Mouse (Mus musculus): ENCODE data around the gene Slc25a47. TPM values are rescaled to one million over a fixed set of nuclear protein-coding genes. Genes with fewer than 3 reads are reported as not detected.

The Slc25a47 gene
- polyA plus RNA-seq (2014; fragmentation: Nextera tagmentation; extraction: Ambion mirVana), result 10.0 and 12.2 TPM in 2 replicates

DNA sequence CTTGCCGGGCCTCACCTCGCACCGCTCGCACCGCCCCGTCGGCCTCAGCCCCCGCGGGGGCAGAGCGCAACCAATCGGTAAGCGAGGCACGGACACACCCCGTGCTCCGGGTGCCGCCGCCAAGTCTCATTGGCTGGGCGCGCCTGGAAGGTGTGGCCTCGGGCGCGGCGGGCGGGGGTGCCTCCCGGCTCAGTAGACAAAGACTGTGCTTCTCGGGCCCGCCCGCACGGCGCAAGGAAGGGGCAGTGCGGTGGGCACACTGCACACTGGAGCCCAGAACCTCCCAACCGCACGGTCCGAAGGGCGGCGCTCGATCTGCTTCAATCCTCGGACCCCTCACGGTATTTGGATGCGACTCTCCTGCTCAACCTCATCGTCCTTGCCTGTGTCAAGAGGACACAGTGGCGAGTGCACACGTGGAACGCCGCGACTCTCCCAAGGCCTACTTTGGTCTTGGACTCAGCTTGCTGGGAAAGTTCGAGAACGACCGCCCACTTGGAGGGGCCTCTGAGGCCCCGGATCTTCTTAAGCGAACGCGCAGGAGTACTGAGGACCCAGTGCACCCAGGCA, at the start of gene Slc25a47, which contains the start of gene Slc25a29:
Slc25a47 (plus strand) TSS at position 207 of the 570 bp plus-strand sequence.
Slc25a29 (minus strand) TSS at position 44 of the 570 bp plus-strand sequence.
- Histone ChIP-seq H3K4me1 (replicated peaks; ENCODE audit: control insufficient read depth, insufficient read depth, low read length) (peaks cover 20% of the 10 kb centered on the region; the same call in 1 of the 2 replicates), H3K36me3 (ENCODE audit: control insufficient read depth, insufficient read depth, low read length) (no peaks in the 10 kb centered on the region; the same call in 1 of the 2 replicates), H3K4me2 (ENCODE audit: low read depth, low read length, severe bottlenecking) (peak within 1 kb of the TSS; percentile 97), H3K27ac (ENCODE audit: low read depth, low read length) (peak within 1 kb of the TSS; percentile 68), H3K27me3 (ENCODE audit: control insufficient read depth, insufficient read depth, low read length) (no peaks in the 10 kb centered on the region), H3K9me3 (ENCODE audit: control insufficient read depth, low read length) (no peaks in the 10 kb centered on the region), H3K9ac (ENCODE audit: low read length) (peak within 1 kb of the TSS; percentile 77), H3K4me3 (ENCODE audit: low read depth, low read length) (peak within 1 kb of the TSS; percentile 63)
- WGBS, result under 1% methylated on average over 52 of the region's 53 CpGs
- DNase-seq (ENCODE audit: low spot score) (peak; percentile 99), ATAC-seq (replicated peaks; ENCODE audit: low FRiP score) (peak; percentile 99)

DNA sequence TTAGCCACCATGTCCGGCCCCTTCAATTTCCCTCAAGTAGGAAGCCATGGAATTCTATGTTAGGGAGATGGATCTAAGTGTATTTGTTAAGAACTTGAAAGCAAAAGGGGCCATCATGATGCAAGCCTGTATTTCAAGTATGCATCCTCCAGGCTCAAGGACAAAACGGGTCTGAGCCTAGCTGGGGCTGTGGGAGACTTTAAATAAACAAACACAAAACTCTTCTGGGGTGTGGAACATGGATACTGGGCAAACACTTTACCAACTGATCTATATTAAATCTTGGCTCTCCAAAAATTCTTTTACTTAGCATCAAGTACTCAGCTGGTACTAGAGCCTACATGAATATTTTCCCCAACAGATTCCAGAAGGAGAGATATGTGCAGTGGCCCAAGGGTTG, 48.5 kb upstream of the Slc25a47 start:
- no peak overlapping the region for H3K27ac ChIP-seq (ENCODE audit: low read depth, low read length)
- peaks cover 2% of the 10 kb centered on the region; the same call in 1 of the 2 replicates for H3K9me3 ChIP-seq (ENCODE audit: control insufficient read depth, low read length)
- ATAC-seq (replicated peaks; ENCODE audit: low FRiP score), result no peak
- H3K36me3 ChIP-seq (ENCODE audit: control insufficient read depth, insufficient read depth, low read length), result no peaks in the 10 kb centered on the region; the same call in 1 of the 2 replicates
- no peak overlapping the region for H3K4me2 ChIP-seq (ENCODE audit: low read depth, low read length, severe bottlenecking)
- H3K4me3 ChIP-seq (ENCODE audit: low read depth, low read length), result no peak overlapping the region
- no peak overlapping the region for H3K9ac ChIP-seq (ENCODE audit: low read length)
- no peaks in the 10 kb centered on the region for H3K27me3 ChIP-seq (ENCODE audit: control insufficient read depth, insufficient read depth, low read length)
- 96% methylated on average over 2 of the region's 2 CpGs for whole genome bisulfite sequencing
- DNase-seq (ENCODE audit: low spot score), result no peak
- H3K4me1 ChIP-seq (replicated peaks; ENCODE audit: control insufficient read depth, insufficient read depth, low read length), result peaks cover 4% of the 10 kb centered on the region; the same call in 1 of the 2 replicates

DNA sequence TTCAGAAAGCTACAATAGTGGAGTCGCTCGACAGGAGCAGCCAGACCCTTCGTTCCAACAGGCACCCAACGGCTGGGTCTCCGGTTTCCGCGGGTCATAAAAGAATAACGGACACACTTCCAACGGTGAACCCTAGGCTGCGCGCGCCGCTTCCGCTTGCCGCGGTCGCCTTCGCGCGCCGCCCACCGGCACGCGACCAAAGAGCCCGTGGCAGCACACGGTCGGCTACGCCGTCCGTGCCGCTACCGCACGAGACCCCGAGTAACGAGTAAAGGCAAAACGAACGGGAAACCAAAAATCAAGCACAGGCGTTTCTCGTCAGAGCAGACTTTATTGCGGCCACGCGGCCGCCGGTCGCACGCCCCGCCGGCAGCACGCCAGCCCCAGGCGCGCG, 43.7 kb upstream of the Slc25a47 start:
- Histone ChIP-seq H3K27ac (ENCODE audit: low read depth, low read length) (peak overlapping the region; percentile 97), H3K4me1 (replicated peaks; ENCODE audit: control insufficient read depth, insufficient read depth, low read length) (peaks cover 6% of the 10 kb centered on the region; the same call in 1 of the 2 replicates), H3K4me2 (ENCODE audit: low read depth, low read length, severe bottlenecking) (peak overlapping the region; percentile 49), H3K27me3 (ENCODE audit: control insufficient read depth, insufficient read depth, low read length) (no peaks in the 10 kb centered on the region), H3K36me3 (ENCODE audit: control insufficient read depth, insufficient read depth, low read length) (no peaks in the 10 kb centered on the region), H3K9ac (ENCODE audit: low read length) (peak overlapping the region; percentile 89), H3K9me3 (ENCODE audit: control insufficient read depth, low read length) (no peaks in the 10 kb centered on the region), H3K4me3 (ENCODE audit: low read depth, low read length) (peak overlapping the region; percentile 100)
- DNase-seq (ENCODE audit: low spot score), result peak; percentile 89
- peak; percentile 53 for ATAC-seq (replicated peaks; ENCODE audit: low FRiP score)
- WGBS, result under 1% methylated on average over 47 of the region's 52 CpGs

GRCm38 (mm10) chr12:108792546-108793452, 43.0 kb upstream of the Slc25a47 start, which contains the start of gene Yy1:
Gene Yy1, plus strand, starts transcription at chr12:108792973.
- Histone ChIP-seq H3K36me3 (ENCODE audit: control insufficient read depth, insufficient read depth, low read length) (no peaks in the 10 kb centered on the region), H3K9ac (ENCODE audit: low read length) (peak within 1 kb of the TSS; percentile 89), H3K4me1 (replicated peaks; ENCODE audit: control insufficient read depth, insufficient read depth, low read length) (peaks cover 6% of the 10 kb centered on the region; the same call in 1 of the 2 replicates), H3K4me3 (ENCODE audit: low read depth, low read length) (peak within 1 kb of the TSS; percentile 100), H3K27me3 (ENCODE audit: control insufficient read depth, insufficient read depth, low read length) (no peaks in the 10 kb centered on the region), H3K9me3 (ENCODE audit: control insufficient read depth, low read length) (no peaks in the 10 kb centered on the region), H3K4me2 (ENCODE audit: low read depth, low read length, severe bottlenecking) (peak within 1 kb of the TSS; percentile 53), H3K27ac (ENCODE audit: low read depth, low read length) (peak within 1 kb of the TSS; percentile 97)
- WGBS, result under 1% methylated on average over 89 of the region's 127 CpGs
- peak; percentile 100 for DNase-seq (ENCODE audit: low spot score)
- peak; percentile 93 for ATAC-seq (replicated peaks; ENCODE audit: low FRiP score)

DNA sequence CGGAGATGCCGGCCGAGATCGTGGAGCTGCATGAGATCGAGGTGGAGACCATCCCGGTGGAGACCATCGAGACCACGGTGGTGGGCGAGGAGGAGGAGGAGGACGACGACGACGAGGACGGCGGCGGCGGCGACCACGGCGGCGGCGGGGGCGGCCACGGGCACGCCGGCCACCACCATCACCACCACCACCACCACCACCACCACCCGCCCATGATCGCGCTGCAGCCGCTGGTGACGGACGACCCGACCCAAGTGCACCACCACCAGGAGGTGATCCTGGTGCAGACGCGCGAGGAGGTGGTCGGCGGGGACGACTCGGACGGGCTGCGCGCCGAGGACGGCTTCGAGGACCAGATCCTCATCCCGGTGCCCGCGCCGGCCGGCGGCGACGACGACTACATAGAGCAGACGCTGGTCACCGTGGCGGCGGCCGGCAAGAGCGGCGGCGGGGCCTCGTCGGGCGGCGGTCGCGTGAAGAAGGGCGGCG, 42.3 kb upstream of the Slc25a47 start:
- Histone ChIP-seq H3K4me2 (ENCODE audit: low read depth, low read length, severe bottlenecking) (peak overlapping the region; percentile 53), H3K9me3 (ENCODE audit: control insufficient read depth, low read length) (no peaks in the 10 kb centered on the region), H3K36me3 (ENCODE audit: control insufficient read depth, insufficient read depth, low read length) (no peaks in the 10 kb centered on the region), H3K27ac (ENCODE audit: low read depth, low read length) (peak overlapping the region; percentile 97), H3K4me3 (ENCODE audit: low read depth, low read length) (peak overlapping the region; percentile 100), H3K9ac (ENCODE audit: low read length) (peak overlapping the region; percentile 89), H3K4me1 (replicated peaks; ENCODE audit: control insufficient read depth, insufficient read depth, low read length) (peaks cover 6% of the 10 kb centered on the region; the same call in 1 of the 2 replicates), H3K27me3 (ENCODE audit: control insufficient read depth, insufficient read depth, low read length) (no peaks in the 10 kb centered on the region)
- ATAC-seq (replicated peaks; ENCODE audit: low FRiP score), result peak; percentile 0; the same call in 1 of the 2 replicates
- DNase-seq (ENCODE audit: low spot score), result peak; percentile 77
- WGBS, result 1% methylated on average over 46 of the region's 71 CpGs

GRCm38 (mm10) chr12:108794078-108794711, 41.7 kb upstream of the Slc25a47 start:
- Histone ChIP-seq H3K4me1 (replicated peaks; ENCODE audit: control insufficient read depth, insufficient read depth, low read length) (peaks cover 6% of the 10 kb centered on the region; the same call in 1 of the 2 replicates), H3K27me3 (ENCODE audit: control insufficient read depth, insufficient read depth, low read length) (no peaks in the 10 kb centered on the region), H3K36me3 (ENCODE audit: control insufficient read depth, insufficient read depth, low read length) (no peaks in the 10 kb centered on the region), H3K4me2 (ENCODE audit: low read depth, low read length, severe bottlenecking) (peak overlapping the region; percentile 79), H3K9me3 (ENCODE audit: control insufficient read depth, low read length) (no peaks in the 10 kb centered on the region), H3K4me3 (ENCODE audit: low read depth, low read length) (peak overlapping the region; percentile 100), H3K27ac (ENCODE audit: low read depth, low read length) (peak overlapping the region; percentile 97), H3K9ac (ENCODE audit: low read length) (peak overlapping the region; percentile 89)
- DNase-seq (ENCODE audit: low spot score) (peak; percentile 92), ATAC-seq (replicated peaks; ENCODE audit: low FRiP score) (peak; percentile 59)
- under 1% methylated on average over 72 of the region's 94 CpGs for WGBS

DNA sequence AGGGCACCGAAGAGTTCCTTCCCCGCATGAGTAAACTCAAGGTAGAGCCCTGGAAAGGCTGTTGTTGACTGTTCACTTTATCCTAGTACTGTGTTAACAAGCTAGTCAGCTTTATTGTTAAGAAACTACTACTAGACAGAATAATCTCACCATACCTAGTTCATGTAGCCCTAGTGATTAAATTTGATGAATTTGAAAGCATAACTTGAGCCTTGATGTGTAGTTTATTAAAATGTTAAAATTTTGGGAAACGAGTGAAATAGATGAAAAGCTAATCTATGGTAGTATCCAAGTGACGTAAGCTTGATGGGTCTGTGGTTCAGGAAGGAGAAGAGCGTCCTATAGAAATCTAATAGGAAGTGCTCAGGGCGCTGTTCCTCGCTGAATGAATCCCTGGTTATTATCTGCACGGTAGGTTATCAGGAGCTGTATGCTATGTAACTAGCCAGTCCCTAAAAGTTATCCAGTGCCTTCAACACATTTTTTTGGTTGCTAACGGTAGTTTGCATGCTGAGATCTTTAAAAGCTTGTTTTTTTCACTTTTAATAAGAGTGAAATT, 40.8 kb upstream of the Slc25a47 start:
- Histone ChIP-seq H3K27ac (ENCODE audit: low read depth, low read length) (no peak overlapping the region; the same call in 1 of the 2 replicates), H3K36me3 (ENCODE audit: control insufficient read depth, insufficient read depth, low read length) (no peaks in the 10 kb centered on the region), H3K9ac (ENCODE audit: low read length) (peak overlapping the region; percentile 89), H3K4me2 (ENCODE audit: low read depth, low read length, severe bottlenecking) (peak overlapping the region; percentile 79), H3K9me3 (ENCODE audit: control insufficient read depth, low read length) (no peaks in the 10 kb centered on the region), H3K4me1 (replicated peaks; ENCODE audit: control insufficient read depth, insufficient read depth, low read length) (peaks cover 6% of the 10 kb centered on the region; the same call in 1 of the 2 replicates), H3K4me3 (ENCODE audit: low read depth, low read length) (peak overlapping the region; percentile 100), H3K27me3 (ENCODE audit: control insufficient read depth, insufficient read depth, low read length) (no peaks in the 10 kb centered on the region)
- no peak for DNase-seq (ENCODE audit: low spot score)
- 26% methylated on average over 9 of the region's 9 CpGs for WGBS
- no peak for ATAC-seq (replicated peaks; ENCODE audit: low FRiP score)
